Mouse (Mus musculus): Measurements from ENCODE around the gene Ift43.

DNA sequence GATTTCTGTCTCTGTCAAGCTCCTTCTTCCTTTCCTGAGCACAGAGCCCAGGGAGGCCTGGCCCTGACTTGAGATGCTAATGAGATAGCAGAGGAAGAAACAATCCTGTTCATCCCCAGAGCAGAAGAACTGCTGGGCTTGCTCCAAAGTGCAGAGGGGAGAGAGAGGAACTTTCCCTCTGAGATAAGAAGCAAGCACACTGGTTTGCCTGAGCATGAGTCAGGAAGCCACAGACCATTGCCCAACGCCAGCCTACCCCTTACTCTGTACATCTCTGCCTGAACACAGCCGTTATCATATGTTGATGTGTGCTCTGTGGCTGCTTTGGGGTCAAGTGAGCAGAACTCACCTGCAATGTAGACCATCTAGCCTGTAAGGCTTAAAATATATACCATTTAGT lies 83.9 kb downstream of the Ift43 start:
- no peak for TF ChIP-seq GATA1 (IDR thresholded peaks at IDR 0.05; ENCODE audit: low read length)
- TF ChIP-seq TAL1 (IDR thresholded peaks at IDR 0.05; ENCODE audit: low read length), result no peak
